Mouse (Mus musculus) neural tube, embryonic 14.5 days (tissue): ENCODE results near the gene Efcab5. TPM values are rescaled to one million over a fixed set of nuclear protein-coding genes. Genes with fewer than 3 reads are reported as not detected.

Experiments used
- ATAC-seq: fragments of 200-750 bp; cut with Nextera tagmentation; 2 replicates; pipeline ENCODE4 v1.8.0; 2017; ENCODE audit warnings: low read depth, mild to moderate bottlenecking, moderate TSS enrichment, moderate library complexity
- H3K27ac ChIP-seq: fragments of 300-500 bp; sonication (generic); 2 replicates; pipeline ENCODE4 v1.5.1; 2014; ENCODE audit warnings: low read depth, mild to moderate bottlenecking, control low read depth, low read length, moderate library complexity, mixed read lengths
- H3K27me3 ChIP-seq: fragments of 300-500 bp; sonication (generic); 2 replicates; pipeline ENCODE4 v1.6.1; 2014; ENCODE audit warnings: low read length; ENCODE audit not compliant: control insufficient read depth, insufficient read depth
- H3K36me3 ChIP-seq: fragments of 300-500 bp; sonication (generic); 2 replicates; pipeline ENCODE4 v1.6.1; 2014; ENCODE audit warnings: low read length, mixed read lengths; ENCODE audit not compliant: control insufficient read depth, insufficient read depth
- H3K4me1 ChIP-seq: fragments of 300-500 bp; sonication (generic); 2 replicates; pipeline ENCODE4 v1.6.1; 2014; ENCODE audit warnings: low read length; ENCODE audit not compliant: control insufficient read depth, insufficient read depth
- H3K4me2 ChIP-seq: fragments of 300-500 bp; sonication (generic); 2 replicates; pipeline ENCODE4 v1.6.1; 2014; ENCODE audit warnings: mild to moderate bottlenecking, low read depth, low read length, control low read depth
- H3K4me3 ChIP-seq: fragments of 300-500 bp; sonication (generic); 2 replicates; pipeline ENCODE4 v1.5.1; 2014; ENCODE audit warnings: low read depth, low read length, control low read depth, mixed read lengths
- H3K9ac ChIP-seq: fragments of 300-500 bp; sonication (generic); replicated peaks from 2 replicates; pipeline ENCODE4 v1.6.1; 2014; ENCODE audit warnings: low read depth, mild to moderate bottlenecking, control low read depth, low read length, mixed read lengths
- H3K9me3 ChIP-seq: fragments of 300-500 bp; sonication (generic); 2 replicates; pipeline ENCODE4 v1.6.1; 2016; ENCODE audit warnings: low read length; ENCODE audit not compliant: control insufficient read depth
- WGBS: fragments of 180-500 bp; shearing (Covaris S2); extraction: QIAGEN DNeasy Blood & Tissue Kit; methylation state at CpG from one replicate; pipeline ENCODE4 v1.1.7; 2014; 5-methylcytosine and 5-hydroxymethylcytosine counted together
- polyA plus RNA-seq: library from polyadenylated mRNA; unstranded; fragments of >200 nt; fragmentation: Nextera tagmentation; extraction: Ambion mirVana; gene quantifications from 2 replicates; pipeline ENCODE4 v1.2.1, GENCODE M21; 2014

Efcab5 gene
- polyA plus RNA-seq, 1 experiment from 2014 or later: 1.4 TPM

DNA sequence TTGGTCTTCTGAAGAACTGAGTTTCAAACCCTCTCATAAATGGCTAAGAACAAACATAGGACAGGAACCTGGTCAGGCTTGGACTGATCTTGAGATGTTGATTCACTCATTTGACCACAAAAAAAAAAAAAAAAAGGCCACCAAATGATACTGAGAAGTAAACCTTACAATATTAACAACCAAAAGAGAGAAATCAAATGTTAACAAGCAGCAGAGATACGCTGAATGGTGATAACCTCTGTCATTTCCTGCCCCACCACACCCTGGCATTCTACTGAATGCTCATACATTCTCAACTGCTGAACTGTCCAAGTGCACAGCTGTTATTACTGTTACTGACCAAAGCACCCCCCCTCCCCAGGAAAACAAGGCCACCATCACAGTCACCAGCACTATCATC lies 11.9 kb upstream of the Efcab5 start:
- no peaks in the 10 kb centered on the region for H3K36me3 ChIP-seq
- H3K4me3 ChIP-seq: no peak overlapping the region
- H3K9ac ChIP-seq: no peak overlapping the region
- no peak overlapping the region for H3K27ac ChIP-seq
- H3K4me2 ChIP-seq: no peak overlapping the region
- no peaks in the 10 kb centered on the region for H3K27me3 ChIP-seq
- ATAC-seq: no peak
- 89% methylated on average over 1 of the region's 1 CpGs for WGBS
- H3K4me1 ChIP-seq: no peaks in the 10 kb centered on the region
- no peaks in the 10 kb centered on the region for H3K9me3 ChIP-seq

- Histone ChIP-seq H3K9me3 (no peaks in the 10 kb centered on the region), H3K36me3 (no peaks in the 10 kb centered on the region), H3K9ac (no peak overlapping the region), H3K4me3 (no peak overlapping the region), H3K4me2 (no peak overlapping the region), H3K27me3 (no peaks in the 10 kb centered on the region), H3K27ac (no peak overlapping the region), H3K4me1 (no peaks in the 10 kb centered on the region)
- 42% methylated on average over 4 of the region's 4 CpGs for WGBS
- ATAC-seq: no peak
Measured at GRCm38 (mm10) chr11:77199636-77200035, 10.9 kb upstream of the Efcab5 start.

- H3K36me3 ChIP-seq: no peaks in the 10 kb centered on the region
- no peak overlapping the region for H3K4me3 ChIP-seq
- WGBS: 41% methylated on average over 4 of the region's 4 CpGs
- H3K4me1 ChIP-seq: no peaks in the 10 kb centered on the region
- no peak overlapping the region for H3K4me2 ChIP-seq
- ATAC-seq: no peak
- no peak overlapping the region for H3K9ac ChIP-seq
- no peaks in the 10 kb centered on the region for H3K27me3 ChIP-seq
- no peaks in the 10 kb centered on the region for H3K9me3 ChIP-seq
- H3K27ac ChIP-seq: no peak overlapping the region
Measured at GRCm38 (mm10) chr11:77196181-77197143, 7.7 kb upstream of the Efcab5 start.

DNA sequence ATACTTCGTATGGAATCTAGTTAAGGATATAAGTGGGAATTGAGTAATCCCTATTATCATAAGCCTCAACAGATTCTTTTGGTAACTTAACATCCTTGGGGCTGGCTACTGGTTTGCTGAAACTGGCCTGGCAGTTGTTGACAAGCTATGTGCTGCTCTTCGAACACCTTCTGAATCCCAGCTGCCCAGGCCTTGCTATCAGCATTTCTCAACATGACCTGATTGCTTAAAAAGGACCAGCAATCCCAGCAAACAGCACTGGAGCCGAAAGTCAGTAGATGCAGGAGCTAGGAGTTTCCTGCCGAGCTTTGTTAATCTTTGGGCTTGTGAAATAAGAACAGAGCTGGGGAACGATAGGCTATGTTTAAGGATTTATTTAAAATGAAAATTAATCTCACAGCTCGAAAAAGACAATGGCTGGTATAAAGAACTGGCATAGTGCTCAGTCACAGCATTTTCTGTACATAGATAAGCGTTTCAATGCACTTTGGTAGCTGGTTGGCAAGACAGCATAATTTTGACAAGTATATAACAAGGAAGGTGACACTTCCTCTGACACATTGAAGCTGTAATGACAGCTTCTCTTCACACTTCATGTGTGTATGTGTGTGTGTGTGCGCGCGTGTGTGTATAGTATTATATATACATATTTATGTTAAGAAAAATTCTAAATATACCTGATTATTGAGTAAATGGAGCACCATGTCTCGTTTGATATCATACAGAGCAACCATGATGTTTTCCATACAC lies 6.8 kb upstream of the Efcab5 start:
- Histone ChIP-seq H3K27me3 (no peaks in the 10 kb centered on the region), H3K27ac (no peak overlapping the region), H3K9me3 (no peaks in the 10 kb centered on the region), H3K9ac (no peak overlapping the region), H3K4me1 (no peaks in the 10 kb centered on the region), H3K4me2 (no peak overlapping the region), H3K4me3 (no peak overlapping the region), H3K36me3 (no peaks in the 10 kb centered on the region)
- ATAC-seq: no peak
- WGBS: 89% methylated on average over 11 of the region's 11 CpGs

GRCm38 (mm10) chr11:77194762-77195161 lies 6.0 kb upstream of the Efcab5 start:
- no peak overlapping the region for H3K27ac ChIP-seq
- WGBS: 62% methylated on average over 1 of the region's 1 CpGs
- H3K4me2 ChIP-seq: no peak overlapping the region
- H3K9ac ChIP-seq: no peak overlapping the region
- no peaks in the 10 kb centered on the region for H3K27me3 ChIP-seq
- ATAC-seq: no peak
- H3K9me3 ChIP-seq: no peaks in the 10 kb centered on the region
- H3K4me1 ChIP-seq: no peaks in the 10 kb centered on the region
- no peaks in the 10 kb centered on the region for H3K36me3 ChIP-seq
- H3K4me3 ChIP-seq: no peak overlapping the region

DNA sequence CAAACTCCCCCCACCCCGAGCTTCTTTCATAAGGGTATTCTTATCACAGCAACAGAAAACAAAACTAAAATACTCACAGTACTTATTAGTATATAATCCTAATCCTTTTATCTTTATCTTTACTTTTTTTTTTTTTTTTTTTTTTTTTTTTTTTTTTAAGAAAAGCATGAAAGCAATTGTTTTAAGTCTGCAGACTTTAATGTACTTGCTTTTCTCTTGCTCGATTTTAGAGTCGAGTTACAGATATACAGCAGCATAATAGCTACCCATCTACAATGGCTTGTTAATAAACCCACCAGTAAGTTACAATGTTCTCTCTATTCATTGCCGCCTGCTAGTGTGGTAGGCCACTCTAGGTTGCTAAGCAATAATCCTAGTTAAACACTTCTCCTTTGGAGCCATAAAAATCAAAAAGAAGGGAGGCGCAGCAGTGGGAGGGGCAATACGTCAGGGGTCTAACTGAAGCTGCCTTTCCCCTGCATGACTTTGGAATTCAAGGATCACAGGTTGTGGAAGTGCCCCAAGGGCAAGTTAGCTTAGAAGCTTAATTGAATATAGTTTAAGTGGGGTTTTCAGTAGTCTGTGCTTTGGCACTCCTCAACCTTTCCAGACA lies 5.3 kb upstream of the Efcab5 start:
- Histone ChIP-seq H3K27me3 (no peaks in the 10 kb centered on the region), H3K9ac (no peak overlapping the region), H3K4me1 (no peaks in the 10 kb centered on the region), H3K4me2 (no peak overlapping the region), H3K4me3 (no peak overlapping the region), H3K27ac (no peak overlapping the region), H3K36me3 (no peaks in the 10 kb centered on the region), H3K9me3 (no peaks in the 10 kb centered on the region)
- 14% methylated on average over 6 of the region's 6 CpGs for WGBS
- no peak for ATAC-seq

DNA sequence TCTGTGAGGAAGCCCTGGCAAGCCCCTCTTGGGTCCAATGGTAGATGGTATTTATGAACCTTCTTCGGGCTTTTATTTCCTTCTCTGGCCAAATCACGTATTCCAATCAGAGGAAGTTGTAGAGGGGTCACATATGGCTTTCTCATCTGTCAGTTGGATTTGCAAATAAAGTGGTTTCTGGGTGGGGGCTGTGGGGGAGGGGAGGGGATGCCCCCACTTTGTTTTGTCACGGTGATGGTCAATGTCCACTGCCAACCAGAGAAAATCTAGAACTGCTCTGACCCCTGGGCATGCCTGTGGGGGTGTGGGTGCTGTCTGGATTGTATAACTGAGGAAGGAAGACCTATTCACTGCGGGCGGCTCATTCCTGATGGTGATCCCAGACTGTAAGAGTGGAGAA lies 4.6 kb upstream of the Efcab5 start:
- Histone ChIP-seq H3K9ac (no peak overlapping the region), H3K36me3 (no peaks in the 10 kb centered on the region), H3K4me3 (no peak overlapping the region), H3K4me2 (no peak overlapping the region), H3K27ac (no peak overlapping the region), H3K27me3 (no peaks in the 10 kb centered on the region), H3K4me1 (no peaks in the 10 kb centered on the region), H3K9me3 (no peaks in the 10 kb centered on the region)
- 37% methylated on average over 5 of the region's 5 CpGs for WGBS
- ATAC-seq: no peak

GRCm38 (mm10) chr11:77184926-77185325 lies 3.8 kb downstream of the Efcab5 start:
- Histone ChIP-seq H3K9me3 (no peaks in the 10 kb centered on the region), H3K9ac (no peak overlapping the region), H3K27me3 (no peaks in the 10 kb centered on the region), H3K4me1 (no peaks in the 10 kb centered on the region), H3K36me3 (no peaks in the 10 kb centered on the region), H3K4me2 (no peak overlapping the region), H3K27ac (no peak overlapping the region), H3K4me3 (no peak overlapping the region)
- no peak for ATAC-seq
- WGBS: 58% methylated on average over 2 of the region's 2 CpGs

DNA sequence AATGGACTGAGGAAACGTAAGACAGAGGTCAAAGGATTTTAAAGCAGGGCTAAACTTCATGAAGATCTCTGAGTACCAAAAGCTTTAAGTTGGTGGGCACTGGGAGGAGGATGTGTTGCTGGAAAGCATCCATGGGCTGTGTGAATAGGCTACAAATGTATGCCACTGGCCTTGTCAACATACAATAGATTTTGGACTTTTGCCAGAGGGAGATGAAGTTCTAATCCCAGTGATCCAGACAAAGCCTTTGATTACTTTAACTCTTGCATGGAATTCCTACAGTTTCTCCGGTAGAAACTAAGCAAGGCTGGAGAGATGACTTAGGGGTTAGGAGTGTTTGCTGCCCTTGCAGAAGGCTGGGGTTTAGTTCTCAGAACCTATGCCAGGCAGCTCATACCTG lies 6.2 kb downstream of the Efcab5 start:
- no peak overlapping the region for H3K4me2 ChIP-seq
- no peaks in the 10 kb centered on the region for H3K4me1 ChIP-seq
- H3K4me3 ChIP-seq: no peak overlapping the region
- WGBS: 41% methylated on average over 2 of the region's 2 CpGs
- H3K27ac ChIP-seq: no peak overlapping the region
- no peak for ATAC-seq
- no peak overlapping the region for H3K9ac ChIP-seq
- H3K27me3 ChIP-seq: no peaks in the 10 kb centered on the region
- no peaks in the 10 kb centered on the region for H3K9me3 ChIP-seq
- H3K36me3 ChIP-seq: no peaks in the 10 kb centered on the region
